Mouse (Mus musculus) CH12.LX (cell line): ENCODE measurements around the gene Gm17387. TPM values are rescaled to one million over a fixed set of nuclear protein-coding genes. Genes with fewer than 3 reads are reported as not detected.
A peak's percentile ranks its signal among the peaks of the same experiment; 100 is the strongest.

Experiments
- DNase-seq: peaks from one replicate; pipeline ENCODE4 v3.0.0-alpha.2; 2013; ENCODE audit errors: extremely low read depth
- H3K27ac ChIP-seq: 2 replicates; pipeline ENCODE4 v1.5.1; 2012; ENCODE audit warnings: low read depth, mild to moderate bottlenecking, control low read depth, moderate library complexity; ENCODE audit not compliant: insufficient read depth
- H3K27me3 ChIP-seq: replicated peaks from 2 replicates; pipeline ENCODE3; 2012; ENCODE audit warnings: inconsistent platforms
- H3K36me3 ChIP-seq, 2 experiments: replicated peaks in 1 of 2; 2 replicates each; pipeline versions ENCODE3 to v1.6.1; 2012; ENCODE audit warnings: inconsistent platforms in 1 of 2, low read length in 1 of 2, mild to moderate bottlenecking in 1 of 2, mixed read lengths in 1 of 2, moderate library complexity in 1 of 2; ENCODE audit not compliant: control insufficient read depth in 1 of 2, insufficient read depth in 1 of 2
- H3K4me1 ChIP-seq, 2 experiments: 2 replicates each; pipeline ENCODE4 v1.6.1; 2012; ENCODE audit warnings: inconsistent platforms in 1 of 2, moderate library complexity in 1 of 2; ENCODE audit not compliant: insufficient read depth in 2 of 2, control insufficient read depth in 1 of 2
- H3K4me2 ChIP-seq: 2 replicates; pipeline ENCODE4 v1.6.1; 2012; ENCODE audit warnings: low read depth, mild to moderate bottlenecking, control low read depth; ENCODE audit not compliant: poor library complexity, insufficient read depth, severe bottlenecking
- H3K4me3 ChIP-seq, 3 experiments: fragments of 150-350 bp in 1 of 3; sonication (generic) in 1 of 3; replicated peaks in 1 of 3; 2 replicates each; pipeline versions ENCODE3 to v1.5.1; 2011 to 2012; ENCODE audit warnings: low read depth in 2 of 3, low read length in 2 of 3, mild to moderate bottlenecking in 2 of 3, moderate library complexity in 2 of 3, control low read depth in 1 of 3, improper control_type of control experiment in 1 of 3, inconsistent platforms in 1 of 3, mixed read lengths in 1 of 3; ENCODE audit not compliant: poor library complexity in 1 of 3
- H3K79me2 ChIP-seq: replicated peaks from 2 replicates; pipeline ENCODE4 v1.6.1; 2012; ENCODE audit warnings: mild to moderate bottlenecking, moderate library complexity; ENCODE audit not compliant: control insufficient read depth, poor library complexity, insufficient read depth, severe bottlenecking; ENCODE audit errors: extremely low read depth
- H3K9ac ChIP-seq: 2 replicates; pipeline ENCODE4 v1.6.1; 2012; ENCODE audit warnings: low read depth, mild to moderate bottlenecking, control low read depth, moderate library complexity; ENCODE audit not compliant: insufficient read depth
- H3K9me3 ChIP-seq: replicated peaks from 2 replicates; pipeline ENCODE3; 2012; ENCODE audit warnings: low read length, inconsistent platforms, mixed read lengths
- CHD2 ChIP-seq: IDR thresholded peaks from 2 replicates; pipeline ENCODE4 v1.6.1; 2011; ENCODE audit warnings: low read length, improper control_type of control experiment
- CTCF ChIP-seq, 2 experiments: IDR thresholded peaks in 1 of 2; conservative IDR thresholded peaks in 1 of 2; 2 replicates each; pipeline ENCODE4 v1.5.1; 2011 to 2012; ENCODE audit warnings: low read depth in 2 of 2, low read length in 2 of 2, improper control_type of control experiment in 1 of 2, inconsistent platforms in 1 of 2, mild to moderate bottlenecking in 1 of 2, moderate library complexity in 1 of 2
- E2F4 ChIP-seq: IDR thresholded peaks from 2 replicates; pipeline ENCODE4 v1.6.1; 2011; ENCODE audit warnings: low read depth, low read length, improper control_type of control experiment; ENCODE audit not compliant: insufficient replicate concordance
- EP300 ChIP-seq: IDR thresholded peaks from 2 replicates; pipeline ENCODE4 v1.6.1; 2011; ENCODE audit warnings: low read length, improper control_type of control experiment
- GABPA ChIP-seq: IDR thresholded peaks from 2 replicates; pipeline ENCODE4 v1.6.1; 2012; ENCODE audit warnings: low read depth, low read length, improper control_type of control experiment, inconsistent platforms; ENCODE audit not compliant: insufficient replicate concordance
- HCFC1 ChIP-seq: IDR thresholded peaks from 2 replicates; pipeline ENCODE4 v1.6.1; 2012; ENCODE audit warnings: low read depth, mild to moderate bottlenecking, inconsistent platforms, low read length, improper control_type of control experiment
- JUND ChIP-seq: conservative IDR thresholded peaks from 2 replicates; pipeline ENCODE4 v1.6.1; 2011; ENCODE audit warnings: low read depth, low read length, improper control_type of control experiment
- KAT2A ChIP-seq: IDR thresholded peaks from 2 replicates; pipeline ENCODE4 v1.6.1; 2012; ENCODE audit warnings: low read length, improper control_type of control experiment, inconsistent platforms; ENCODE audit not compliant: insufficient replicate concordance
- MAFK ChIP-seq: IDR thresholded peaks from 2 replicates; pipeline ENCODE4 v1.6.1; 2011; ENCODE audit warnings: low read length, improper control_type of control experiment; ENCODE audit not compliant: insufficient replicate concordance
- MAX ChIP-seq: IDR thresholded peaks from 2 replicates; pipeline ENCODE4 v1.6.1; 2011; ENCODE audit warnings: low read length, improper control_type of control experiment
- MXI1 ChIP-seq: IDR thresholded peaks from 2 replicates; pipeline ENCODE4 v1.6.1; 2011; ENCODE audit warnings: mild to moderate bottlenecking, low read depth, low read length, improper control_type of control experiment
- MYC ChIP-seq: IDR thresholded peaks from 2 replicates; pipeline ENCODE4 v1.6.1; 2011; ENCODE audit warnings: low read depth, mild to moderate bottlenecking, improper control_type of control experiment, low read length
- NELFE ChIP-seq: IDR thresholded peaks from 2 replicates; pipeline ENCODE4 v1.6.1; 2011; ENCODE audit warnings: low read depth, low read length, improper control_type of control experiment
- NRF1 ChIP-seq: IDR thresholded peaks from 2 replicates; pipeline ENCODE4 v1.6.1; 2014; ENCODE audit warnings: low read depth, mild to moderate bottlenecking, inconsistent platforms, low read length, improper control_type of control experiment, moderate library complexity
- PAX5 ChIP-seq: IDR thresholded peaks from 2 replicates; pipeline ENCODE4 v1.6.1; 2012; ENCODE audit warnings: low read length, inconsistent platforms, mixed read lengths
- POLR2A ChIP-seq: IDR thresholded peaks from 2 replicates; pipeline ENCODE4 v1.6.1; 2011; ENCODE audit warnings: low read depth, mild to moderate bottlenecking, improper control_type of control experiment, low read length
- POLR2AphosphoS2 ChIP-seq: IDR thresholded peaks from 2 replicates; pipeline ENCODE4 v1.6.1; 2011; ENCODE audit warnings: low read depth, low read length, improper control_type of control experiment
- RAD21 ChIP-seq: IDR thresholded peaks from 2 replicates; pipeline ENCODE4 v1.6.1; 2011; ENCODE audit warnings: low read depth, mild to moderate bottlenecking, low read length, improper control_type of control experiment, moderate library complexity
- SMC3 ChIP-seq: IDR thresholded peaks from 2 replicates; pipeline ENCODE4 v1.6.1; 2011; ENCODE audit warnings: low read depth, low read length, improper control_type of control experiment
- TBP ChIP-seq: conservative IDR thresholded peaks from 2 replicates; pipeline ENCODE4 v1.6.1; 2011; ENCODE audit warnings: low read depth, low read length, improper control_type of control experiment
- TCF12 ChIP-seq: IDR thresholded peaks from 2 replicates; pipeline ENCODE4 v1.6.1; 2014; ENCODE audit warnings: low read depth, mild to moderate bottlenecking, inconsistent platforms, low read length, improper control_type of control experiment
- UBTF ChIP-seq: IDR thresholded peaks from 2 replicates; pipeline ENCODE4 v1.6.1; 2012; ENCODE audit warnings: low read depth, mild to moderate bottlenecking, inconsistent platforms, low read length, improper control_type of control experiment, moderate library complexity
- USF1 ChIP-seq: IDR thresholded peaks from 2 replicates; pipeline ENCODE4 v1.6.1; 2014; ENCODE audit warnings: low read depth, mild to moderate bottlenecking, inconsistent platforms, low read length, improper control_type of control experiment
- USF2 ChIP-seq: conservative IDR thresholded peaks from 2 replicates; pipeline ENCODE4 v1.6.1; 2011; ENCODE audit warnings: low read depth, low read length, improper control_type of control experiment
- ZNF384 ChIP-seq: IDR thresholded peaks from 2 replicates; pipeline ENCODE4 v1.6.1; 2012; ENCODE audit warnings: low read depth, low read length, improper control_type of control experiment, inconsistent platforms
- dilution Hi-C: fragments of 300-500 bp; cut with MboI; formaldehyde crosslinking; loops from 2 replicates; pipeline ENCODE4 v1.14.3; 2020; ENCODE audit warnings: low sequenced_read_pairs; ENCODE audit not compliant: extremely low pct_unique_long_range_greater_than_20kb, extremely low pct_ligation_motif_present
- in situ Hi-C: fragments of 300-500 bp; cut with MboI; formaldehyde crosslinking; loops from 3 replicates; pipeline ENCODE4 v1.14.3; 2019; ENCODE audit warnings: low sequenced_read_pairs, low pct_ligation_motif_present, low pct_unique_long_range_greater_than_20kb, mixed read lengths
- polyA plus RNA-seq: library from polyadenylated mRNA; unstranded; fragments of >175 nt; gene quantifications from 2 replicates; pipeline ENCODE4 v1.2.1, GENCODE M21; 2012; ENCODE audit warnings: low read depth; ENCODE audit not compliant: insufficient read length
- total RNA-seq, 2 experiments: library from RNA; depleted of rRNA; stranded (reverse); fragments of 300-350 nt in 1 of 2; fragments of >200 nt in 1 of 2; gene quantifications; 2 replicates each; pipeline ENCODE4 v1.2.3; 2012 to 2014

The Gm17387 gene
- total and polyA plus RNA-seq, 3 experiments: not detected

DNA sequence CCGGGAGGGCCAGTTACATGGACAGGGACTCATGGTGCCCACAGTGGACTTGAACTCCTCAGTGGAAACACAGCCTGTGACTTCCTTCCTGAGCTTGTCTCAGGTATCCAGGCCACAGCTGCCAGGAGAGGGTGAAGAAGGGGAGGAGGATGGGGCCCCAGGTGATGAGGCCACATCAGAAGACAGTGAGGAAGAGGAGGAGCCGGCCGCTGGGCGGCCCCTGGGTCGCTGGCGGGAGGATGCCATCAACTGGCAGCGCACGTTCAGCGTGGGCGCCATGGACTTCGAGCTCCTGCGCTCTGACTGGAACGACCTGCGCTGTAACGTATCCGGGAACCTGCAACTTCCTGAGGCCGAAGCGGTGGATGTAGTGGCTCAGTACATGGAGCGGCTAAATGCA lies 39.4 kb downstream of the Gm17387 start:
- H3K4me1 ChIP-seq: peaks cover 9 to 21% of the 10 kb centered on the region in 2 experiments
- in situ Hi-C loops: no loop called here
- no peak overlapping the region for H3K4me2 ChIP-seq
- no peak overlapping the region for H3K27ac ChIP-seq
- peaks cover 0 to 3% of the 10 kb centered on the region in 2 experiments for H3K36me3 ChIP-seq
- no peak for DNase-seq
- peaks cover 79% of the 10 kb centered on the region for H3K27me3 ChIP-seq
- dilution Hi-C loops: no loop called here
- no peak overlapping the region for H3K4me3 ChIP-seq
- TF ChIP-seq USF2 (no peak), CHD2 (no peak), MXI1 (no peak), MYC (no peak), EP300 (no peak), NRF1 (no peak), CTCF (conservative IDR thresholded peaks at IDR 0.05 in 1 of 2, IDR thresholded peaks at IDR 0.05 in 1 of 2; ENCODE audit: low read depth in 2 of 2, low read length in 2 of 2) (no peak), USF1 (no peak), POLR2A (no peak), MAFK (no peak), ZNF384 (no peak), TCF12 (no peak), GABPA (no peak), PAX5 (no peak)
- no peak overlapping the region for H3K9ac ChIP-seq
- H3K9me3 ChIP-seq: no peaks in the 10 kb centered on the region
- H3K79me2 ChIP-seq: no peaks in the 10 kb centered on the region

DNA sequence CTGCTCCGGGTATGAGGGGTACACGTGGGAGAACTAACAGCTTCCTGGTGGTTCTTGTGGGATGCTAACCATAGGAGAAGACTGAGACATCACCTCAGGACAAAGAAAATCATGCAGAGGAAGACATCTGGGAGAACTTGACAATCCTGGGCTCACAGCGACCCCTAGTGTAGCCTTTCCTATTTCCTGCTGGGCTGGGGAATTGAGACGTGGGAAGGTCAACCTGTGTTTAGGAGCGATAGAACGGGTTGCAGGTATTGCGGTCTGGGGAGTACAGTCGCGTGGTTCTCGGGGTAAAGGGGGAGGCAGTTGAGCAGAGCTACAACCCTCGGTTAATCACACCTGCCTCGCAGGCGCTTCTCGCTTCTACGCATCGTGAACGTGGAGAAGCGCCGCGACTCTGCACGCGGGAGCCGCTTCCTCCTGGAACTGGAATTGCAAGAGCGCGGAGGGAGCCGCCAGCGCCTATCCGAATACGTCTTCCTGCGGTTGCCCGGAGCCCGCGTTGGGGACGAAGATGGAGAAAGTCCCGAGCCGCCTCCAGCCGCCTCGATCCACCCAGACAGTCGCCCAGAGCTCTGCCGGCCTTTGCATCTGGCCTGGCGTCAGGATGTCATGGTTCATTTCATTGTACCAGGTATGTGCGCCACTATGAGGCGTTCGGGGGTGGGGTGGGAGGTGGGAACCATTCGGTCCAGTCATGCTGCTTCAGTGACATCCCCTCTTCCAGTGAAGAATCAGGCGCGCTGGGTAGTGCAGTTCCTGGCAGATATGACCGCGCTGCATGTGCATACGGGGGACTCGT lies 41.3 kb downstream of the Gm17387 start:
- no peak overlapping the region for H3K4me2 ChIP-seq
- in situ Hi-C loops (no loop called here), dilution Hi-C loops (no loop called here)
- no peaks in the 10 kb centered on the region for H3K9me3 ChIP-seq
- no peak overlapping the region for H3K9ac ChIP-seq
- DNase-seq: peak; percentile 59
- H3K79me2 ChIP-seq: no peaks in the 10 kb centered on the region
- no peak overlapping the region for H3K27ac ChIP-seq
- TF ChIP-seq MAX (no peak), NELFE (no peak), KAT2A (no peak), HCFC1 (no peak), ZNF384 (no peak), PAX5 (no peak), MYC (no peak), RAD21 (peak; percentile 77), TBP (no peak), CTCF (conservative IDR thresholded peaks at IDR 0.05 in 1 of 2, IDR thresholded peaks at IDR 0.05 in 1 of 2; ENCODE audit: low read depth in 2 of 2, low read length in 2 of 2) (peak; percentile 65 to 75), USF2 (no peak), SMC3 (peak; percentile 66), JUND (no peak), POLR2AphosphoS2 (no peak), E2F4 (no peak), NRF1 (no peak), UBTF (no peak), TCF12 (no peak), USF1 (no peak), GABPA (no peak), MXI1 (no peak)
- peaks cover 0 to 3% of the 10 kb centered on the region in 2 experiments for H3K36me3 ChIP-seq
- H3K4me1 ChIP-seq: peaks cover 9 to 21% of the 10 kb centered on the region in 2 experiments
- H3K27me3 ChIP-seq: peaks cover 60% of the 10 kb centered on the region
- H3K4me3 ChIP-seq: no peak overlapping the region
